ENCODE assay signal across 30 mouse cellular contexts in the genomic region with DNA sequence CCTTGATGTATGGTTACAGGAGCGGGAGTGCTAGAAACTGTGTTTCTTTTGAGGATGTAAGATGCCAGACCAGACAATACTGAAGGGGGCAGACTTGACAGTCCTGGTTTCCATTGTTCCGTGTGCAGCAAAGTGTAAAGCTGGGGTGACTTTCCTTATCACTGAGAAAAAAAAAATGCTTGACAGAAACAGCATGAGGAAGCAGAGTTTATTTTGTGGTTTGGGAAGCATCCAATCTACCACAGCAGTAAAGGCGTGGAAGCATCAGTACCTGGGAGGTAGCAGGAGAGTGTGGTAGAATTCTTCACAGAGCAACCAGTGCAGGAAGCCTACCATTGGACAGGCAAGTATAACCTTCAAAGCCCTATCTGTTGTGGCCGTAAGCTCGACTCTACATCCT.
DNase-seq lines count a peak whose midpoint lies in the region; ATAC-seq and TF ChIP-seq lines count a peak whose summit lies in the region.
"Had no signal": no experiment of that assay in that cellular context is flagged by ENCODE, and none has a peak within 500 bp of the region (broad histone marks: within the 10 kb centered on the region; RNA-seq: fewer than 3 reads in every experiment).

No protein-coding gene starts in this region.

- in situ Hi-C loops in Patski (cut with MboI; ENCODE audit: low pct_unique_long_range_greater_than_20kb), result loop anchor here (25.0 kb wide), 1 partner anchor 182 kb away; no protein-coding TSS in a partner anchor

- CTCF ChIA-PET in Patski (lab: Charles Lee), result no interaction called here

- no peak overlapping the region for H3K9ac ChIP-seq in forebrain, postnatal 0 days
- H3K9ac ChIP-seq in kidney, postnatal 0 days (ENCODE audit: low read depth, low read length), result no peak overlapping the region
- H3K9ac ChIP-seq in heart, embryonic 12.5 days, result no peak overlapping the region
- H3K9ac ChIP-seq: embryonic facial prominence, embryonic 15.5 days; forebrain, embryonic 13.5 days; heart, embryonic 15.5 days; hindbrain, embryonic 14.5 days; limb, embryonic 15.5 days; liver, embryonic 13.5 days; midbrain, embryonic 12.5 days; neural tube, embryonic 15.5 days had no signal

- no peaks in the 10 kb centered on the region for H3K36me3 ChIP-seq in forebrain, embryonic 10.5 days (replicated peaks)
- H3K36me3 ChIP-seq in forebrain, postnatal 0 days (ENCODE audit: insufficient read depth), result no peaks in the 10 kb centered on the region
- no peaks in the 10 kb centered on the region for H3K36me3 ChIP-seq in kidney, postnatal 0 days (ENCODE audit: insufficient read depth, low read length)
- H3K36me3 ChIP-seq in heart, embryonic 12.5 days, result no peaks in the 10 kb centered on the region
- H3K36me3 ChIP-seq: embryonic facial prominence, embryonic 15.5 days; heart, embryonic 15.5 days; limb, embryonic 15.5 days; liver, embryonic 13.5 days; midbrain, embryonic 12.5 days; neural tube, embryonic 15.5 days had no signal

- H3K4me2 ChIP-seq in forebrain, postnatal 0 days (ENCODE audit: low read depth), result no peak overlapping the region
- H3K4me2 ChIP-seq in kidney, postnatal 0 days (ENCODE audit: low read length), result no peak overlapping the region
- no peak overlapping the region for H3K4me2 ChIP-seq in heart, embryonic 12.5 days
- H3K4me2 ChIP-seq: embryonic facial prominence, embryonic 15.5 days; forebrain, embryonic 13.5 days; heart, embryonic 15.5 days; hindbrain, embryonic 14.5 days; limb, embryonic 15.5 days; liver, embryonic 13.5 days; midbrain, embryonic 12.5 days; neural tube, embryonic 15.5 days had no signal

- H3K27me3 ChIP-seq in forebrain, embryonic 10.5 days (ENCODE audit: poor library complexity, severe bottlenecking), result peaks cover 20% of the 10 kb centered on the region
- no peaks in the 10 kb centered on the region for H3K27me3 ChIP-seq in forebrain, postnatal 0 days (ENCODE audit: insufficient read depth, low read length)
- H3K27me3 ChIP-seq in kidney, postnatal 0 days (ENCODE audit: insufficient read depth, low read length), result no peaks in the 10 kb centered on the region
- no peaks in the 10 kb centered on the region for H3K27me3 ChIP-seq in Patski
- H3K27me3 ChIP-seq in heart, embryonic 12.5 days (replicated peaks), result no peaks in the 10 kb centered on the region
- H3K27me3 ChIP-seq: CH12.LX; embryonic facial prominence, embryonic 15.5 days; forebrain, embryonic 13.5 days; heart, embryonic 15.5 days; limb, embryonic 15.5 days; liver, embryonic 13.5 days; neural tube, embryonic 15.5 days had no signal

- TF ChIP-seq CTCF in forebrain, postnatal 0 days (IDR thresholded peaks at IDR 0.05; ENCODE audit: low read depth), result no peak
- 0 out of 2 replicates have a peak, but pooled peaks have one; percentile 24 for TF ChIP-seq CTCF in kidney, postnatal 0 days (IDR thresholded peaks at IDR 0.05; ENCODE audit: low read depth)
- TF ChIP-seq CTCF in Patski (IDR thresholded peaks at IDR 0.05), result peak; percentile 16

- peak overlapping the region; percentile 73 for H3K27ac ChIP-seq in forebrain, embryonic 10.5 days
- no peak overlapping the region for H3K27ac ChIP-seq in forebrain, postnatal 0 days (ENCODE audit: low read depth, low read length)
- H3K27ac ChIP-seq in kidney, postnatal 0 days, result no peak overlapping the region
- H3K27ac ChIP-seq in heart, embryonic 12.5 days (ENCODE audit: poor library complexity, severe bottlenecking), result no peak overlapping the region
- H3K27ac ChIP-seq: embryonic facial prominence, embryonic 15.5 days; forebrain, embryonic 13.5 days; heart, adult 2 months; heart, embryonic 15.5 days; hindbrain, embryonic 14.5 days; limb, embryonic 15.5 days; liver, embryonic 13.5 days; midbrain, embryonic 12.5 days; neural tube, embryonic 15.5 days had no signal

- H3K9me3 ChIP-seq in forebrain, embryonic 10.5 days, result no peaks in the 10 kb centered on the region; the same call in 1 of the 2 replicates
- H3K9me3 ChIP-seq in forebrain, postnatal 0 days (ENCODE audit: low read length), result no peaks in the 10 kb centered on the region
- no peaks in the 10 kb centered on the region for H3K9me3 ChIP-seq in kidney, postnatal 0 days (replicated peaks; ENCODE audit: low read length)
- 0 out of 2 replicates have a peak, but pooled peaks cover 4% of the 10 kb centered on the region for H3K9me3 ChIP-seq in heart, embryonic 12.5 days (replicated peaks)
- H3K9me3 ChIP-seq: embryonic facial prominence, embryonic 15.5 days; forebrain, embryonic 13.5 days; heart, embryonic 15.5 days; limb, embryonic 15.5 days; liver, embryonic 13.5 days; midbrain, embryonic 12.5 days; neural tube, embryonic 15.5 days had no signal

- no peak for DNase-seq in forebrain, embryonic 10.5 days (ENCODE audit: extremely low spot score, low spot score)
- no peak for DNase-seq in forebrain, postnatal 0 days
- DNase-seq in kidney, postnatal 0 days (ENCODE audit: low spot score), result no peak
- no peak for DNase-seq in kidney, adult 9 months
- no peak for DNase-seq in Patski (ENCODE audit: low read depth, low spot score)
- DNase-seq: adrenal gland, postnatal 25 days; cerebellum, adult 11-12 months; cerebellum, postnatal 10 days; gastrocnemius, postnatal 25 days; heart, adult 2 months; kidney, adult 11 months; kidney, postnatal 10 days; layer of hippocampus, postnatal 36 days; left cerebral cortex, postnatal 4 days; liver, embryonic 13.5 days; lung, adult 18-20 months; lung, postnatal 10 days; retina, postnatal 1 day; right cerebral cortex, postnatal 14 days had no signal

- POLR2A ChIA-PET in Patski (lab: Charles Lee), result interaction anchor here (0.6 kb wide), 1 partner anchor 304 kb away, joined by 3 read pairs; no protein-coding TSS in a partner anchor

- no peak overlapping the region for H3K4me3 ChIP-seq in forebrain, embryonic 10.5 days
- no peak overlapping the region for H3K4me3 ChIP-seq in forebrain, postnatal 0 days (ENCODE audit: low read depth, low read length)
- H3K4me3 ChIP-seq in kidney, postnatal 0 days (replicated peaks; ENCODE audit: low read depth, low read length), result no peak overlapping the region
- no peak overlapping the region for H3K4me3 ChIP-seq in heart, embryonic 12.5 days
- H3K4me3 ChIP-seq: embryonic facial prominence, embryonic 15.5 days; forebrain, embryonic 13.5 days; heart, adult 2 months; heart, embryonic 15.5 days; limb, embryonic 15.5 days; liver, embryonic 13.5 days; midbrain, embryonic 12.5 days; neural tube, embryonic 15.5 days had no signal

- WGBS in forebrain, embryonic 10.5 days, result 75% methylated on average over 5 of the region's 5 CpGs
- WGBS in forebrain, postnatal 0 days, result 76% methylated on average over 5 of the region's 5 CpGs
- 58% methylated on average over 5 of the region's 5 CpGs for WGBS in kidney, postnatal 0 days
- WGBS in heart, embryonic 12.5 days, result 64% methylated on average over 5 of the region's 5 CpGs

- no peak for ATAC-seq in forebrain, postnatal 0 days
- ATAC-seq in kidney, postnatal 0 days (replicated peaks; ENCODE audit: low FRiP score, low read depth), result no peak
- ATAC-seq in Patski, result no peak
- ATAC-seq in megakaryocyte-erythroid progenitor cell, adult 5-6 weeks (replicated peaks; ENCODE audit: low FRiP score, low TSS enrichment, poor library complexity, severe bottlenecking), result 0 out of 2 replicates have a peak, but pooled peaks have one; percentile 24
- no peak for ATAC-seq in heart, embryonic 12.5 days (ENCODE audit: insufficient number of reproducible peaks, low FRiP score)
- ATAC-seq: forebrain, embryonic 13.5 days; inflammation-experienced regulatory T-cells, adult 6 months had no signal

- H3K4me1 ChIP-seq in forebrain, embryonic 10.5 days, result peaks cover 48% of the 10 kb centered on the region
- peaks cover 5% of the 10 kb centered on the region; the same call in 1 of the 2 replicates for H3K4me1 ChIP-seq in forebrain, postnatal 0 days (ENCODE audit: insufficient read depth)
- H3K4me1 ChIP-seq in kidney, postnatal 0 days (replicated peaks; ENCODE audit: insufficient read depth, low read length), result no peaks in the 10 kb centered on the region
- peaks cover 8% of the 10 kb centered on the region; the same call in 1 of the 2 replicates for H3K4me1 ChIP-seq in heart, embryonic 12.5 days (replicated peaks)
- H3K4me1 ChIP-seq: limb, embryonic 15.5 days; liver, embryonic 13.5 days had no signal
